Mouse (Mus musculus): ENCODE measurements at regions not wholly inside any gene's neighbourhood (a gene's known extent, or its start where the extent isn't known, plus 50 kb on each side); places are given as distances from the start of the nearest gene placed in this dataset.

DNA sequence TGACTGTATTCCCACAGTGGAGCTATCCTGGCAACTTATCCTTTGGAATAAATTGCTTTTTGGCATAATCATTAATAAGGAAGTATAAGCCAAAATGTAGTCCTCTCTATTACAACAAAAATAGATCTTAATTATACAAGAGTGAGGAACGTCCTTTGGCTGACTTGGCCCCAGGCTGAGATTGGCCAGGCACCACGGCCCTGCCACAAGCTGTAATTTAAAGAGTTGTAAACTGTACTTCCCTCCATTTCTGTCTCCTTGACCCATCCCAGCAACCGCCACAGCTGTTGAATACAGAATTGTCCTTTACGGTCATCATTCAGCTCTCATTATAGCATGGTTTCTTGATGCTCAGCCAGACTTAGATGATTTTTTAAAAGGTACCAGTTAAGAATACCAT lies 119.6 kb upstream of the Smad1 start:
- TF ChIP-seq CTCF (IDR thresholded peaks at IDR 0.05; ENCODE audit: low read depth, low read length) (no peak), GATA1 (IDR thresholded peaks at IDR 0.05; ENCODE audit: borderline replicate concordance, low read length) (no peak), TAL1 (conservative IDR thresholded peaks at IDR 0.05; ENCODE audit: low read depth, low read length) (no peak), POLR2AphosphoS5 (IDR thresholded peaks at IDR 0.05; ENCODE audit: insufficient replicate concordance, low read depth, low read length) (no peak)
